ENCODE assay signal across 14 mouse cellular contexts in the genomic region with DNA sequence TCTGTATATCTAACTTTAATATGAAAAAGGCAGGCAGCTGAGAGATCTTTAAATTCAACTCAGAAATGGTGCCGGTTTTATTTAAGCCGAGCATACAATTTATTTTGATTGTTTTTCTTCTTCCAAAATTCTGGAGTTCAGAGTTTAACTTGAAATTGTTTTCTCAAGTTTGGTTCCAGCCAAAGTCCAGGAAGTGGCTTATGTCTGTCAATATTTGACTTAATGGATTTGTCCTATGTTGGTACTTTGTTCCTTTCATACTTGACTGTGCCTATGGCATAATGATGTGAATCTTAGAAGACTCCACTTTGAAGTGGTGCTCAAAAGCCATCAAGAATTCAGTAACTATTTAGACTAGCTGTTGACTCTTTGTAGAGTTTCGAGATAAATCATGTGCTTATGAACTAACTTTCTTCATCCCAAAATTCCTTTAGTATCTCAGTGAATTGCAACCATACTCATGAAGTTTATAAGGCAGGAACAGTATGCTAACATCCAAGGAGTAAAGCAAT.
"Had no signal": no experiment of that assay in that cellular context is flagged by ENCODE, and none has a peak within 500 bp of the region (broad histone marks: within the 10 kb centered on the region; RNA-seq: fewer than 3 reads in every experiment).

No protein-coding gene starts in this region.

- DNase-seq: layer of hippocampus, adult 9-11 months; liver, postnatal 0 days; midbrain, embryonic 14.5 days; thymus, adult 18-20 months; thymus, postnatal 36 days had no signal

- H3K4me3 ChIP-seq: hindbrain, embryonic 15.5 days; layer of hippocampus, adult 2 months; limb, embryonic 10.5 days; limb, embryonic 13.5 days had no signal

- H3K27me3 ChIP-seq: hindbrain, embryonic 15.5 days; limb, embryonic 13.5 days had no signal

- H3K4me2 ChIP-seq: hindbrain, embryonic 15.5 days; limb, embryonic 13.5 days; liver, embryonic 11.5 days; midbrain, embryonic 11.5 days had no signal

- ATAC-seq: intestine, postnatal 0 days; liver, postnatal 0 days had no signal

- H3K9me3 ChIP-seq: hindbrain, embryonic 15.5 days; limb, embryonic 10.5 days; limb, embryonic 13.5 days had no signal

- H3K4me1 ChIP-seq: hindbrain, embryonic 15.5 days had no signal

- H3K9ac ChIP-seq: hindbrain, embryonic 15.5 days; limb, embryonic 13.5 days; liver, embryonic 14.5 days; liver, postnatal 0 days had no signal

- H3K36me3 ChIP-seq: hindbrain, embryonic 15.5 days had no signal

- H3K27ac ChIP-seq: hindbrain, embryonic 15.5 days; kidney, postnatal 0 days; layer of hippocampus, adult 2 months; limb, embryonic 10.5 days; limb, embryonic 13.5 days; liver, embryonic 14.5 days had no signal
